Mouse (Mus musculus) thymus, adult 2 months (tissue): Measurements from ENCODE around the gene Pla2g4b. TPM values are rescaled to one million over a fixed set of nuclear protein-coding genes. Genes with fewer than 3 reads are reported as not detected.

Source experiments
- DNase-seq: peaks from one replicate; pipeline ENCODE4 v3.0.0; 2021
- H3K27ac ChIP-seq: fragments of 200-500 bp; 2 replicates; pipeline ENCODE4 v1.5.1; 2012; ENCODE audit warnings: low read length, control low read depth; ENCODE audit not compliant: control insufficient read depth, insufficient read depth
- H3K27me3 ChIP-seq: fragments of 200-500 bp; 2 replicates; pipeline ENCODE4 v1.6.1; 2012; ENCODE audit warnings: mild to moderate bottlenecking, low read length, moderate library complexity, mixed read lengths; ENCODE audit not compliant: control insufficient read depth, insufficient read depth
- H3K36me3 ChIP-seq: fragments of 200-500 bp; 2 replicates; pipeline ENCODE4 v1.6.1; 2012; ENCODE audit warnings: mild to moderate bottlenecking, low read length, moderate library complexity; ENCODE audit not compliant: control insufficient read depth, insufficient read depth
- H3K4me1 ChIP-seq: fragments of 200-500 bp; replicated peaks from 2 replicates; pipeline ENCODE4 v1.6.1; 2012; ENCODE audit warnings: low read length; ENCODE audit not compliant: control insufficient read depth, insufficient read depth
- H3K4me3 ChIP-seq: fragments of 200-500 bp; 2 replicates; pipeline ENCODE4 v1.5.1; 2012; ENCODE audit warnings: mild to moderate bottlenecking, low read length, control low read depth, moderate library complexity; ENCODE audit not compliant: control insufficient read depth, insufficient read depth
- CTCF ChIP-seq: fragments of 200-500 bp; IDR thresholded peaks from 2 replicates; pipeline ENCODE4 v1.5.1; 2012; ENCODE audit warnings: mild to moderate bottlenecking, control low read depth, low read length, moderate library complexity, borderline replicate concordance; ENCODE audit not compliant: control insufficient read depth, poor library complexity, insufficient read depth; ENCODE audit errors: extremely low read depth
- POLR2A ChIP-seq: fragments of 200-500 bp; IDR thresholded peaks from 2 replicates; pipeline ENCODE4 v1.6.1; 2012; ENCODE audit warnings: mild to moderate bottlenecking, low read length, control low read depth, moderate library complexity; ENCODE audit not compliant: control insufficient read depth, poor library complexity, insufficient read depth; ENCODE audit errors: extremely low read depth
- WGBS: fragments of 180-500 bp; shearing (Covaris S2); methylation state at CpG from one replicate; pipeline ENCODE4 v1.1.7; 2018; 5-methylcytosine and 5-hydroxymethylcytosine counted together
- polyA plus RNA-seq: library from polyadenylated mRNA; depleted of rRNA; stranded (reverse); fragments of >200 nt; gene quantifications from 2 replicates; pipeline ENCODE4 v1.2.3, GENCODE M21; 2012; rRNA removed

Pla2g4b gene
- polyA plus RNA-seq, 1 experiment = 7.7 TPM

DNA sequence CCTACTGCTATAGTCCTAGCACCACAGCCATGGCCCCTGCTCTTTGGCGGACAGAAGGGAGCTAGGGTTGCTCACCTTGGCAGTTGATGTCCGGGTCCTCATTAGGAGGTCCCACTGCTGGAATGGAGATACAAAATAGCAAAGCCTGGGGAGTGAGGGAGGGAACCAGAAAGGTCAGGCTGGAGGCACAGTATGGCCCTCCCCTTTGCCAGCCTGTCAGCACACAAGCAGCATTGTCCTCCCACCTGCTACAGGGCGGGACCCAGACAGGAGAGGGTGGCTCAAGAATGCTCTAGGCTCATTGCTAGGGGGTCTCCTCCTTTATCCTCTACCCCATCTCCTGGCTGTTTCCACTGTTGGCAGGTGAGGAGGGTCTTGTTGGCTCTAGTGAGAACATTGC, 52.8 kb downstream of the Pla2g4b start:
- Histone ChIP-seq H3K27me3 (no peaks in the 10 kb centered on the region), H3K36me3 (no peaks in the 10 kb centered on the region), H3K27ac (no peak overlapping the region), H3K4me3 (no peak overlapping the region), H3K4me1 (no peaks in the 10 kb centered on the region)
- no peak for TF ChIP-seq POLR2A
- TF ChIP-seq CTCF = no peak
- DNase-seq = no peak
- WGBS = 97% methylated on average over 3 of the region's 3 CpGs

DNA sequence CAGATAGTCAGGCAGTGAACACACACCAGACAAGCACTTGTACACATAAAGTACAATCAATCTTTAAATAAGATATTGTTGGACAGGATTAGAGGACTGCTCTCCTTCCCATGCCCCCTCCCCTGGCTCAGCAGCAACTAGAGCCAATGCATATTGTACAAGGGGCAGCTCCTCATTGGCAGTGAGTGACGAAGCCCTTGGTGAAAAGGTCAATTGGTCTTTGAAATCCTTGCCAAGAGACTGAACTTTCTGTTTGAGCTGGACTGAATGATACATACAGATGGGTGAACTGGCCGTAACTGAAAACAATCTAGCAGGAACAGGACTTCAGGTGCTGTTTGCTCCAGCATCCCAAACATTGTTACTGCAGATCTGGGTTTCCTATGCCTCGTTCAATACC, 54.2 kb downstream of the Pla2g4b start:
- Histone ChIP-seq H3K4me3 (no peak overlapping the region), H3K4me1 (no peaks in the 10 kb centered on the region)

DNA sequence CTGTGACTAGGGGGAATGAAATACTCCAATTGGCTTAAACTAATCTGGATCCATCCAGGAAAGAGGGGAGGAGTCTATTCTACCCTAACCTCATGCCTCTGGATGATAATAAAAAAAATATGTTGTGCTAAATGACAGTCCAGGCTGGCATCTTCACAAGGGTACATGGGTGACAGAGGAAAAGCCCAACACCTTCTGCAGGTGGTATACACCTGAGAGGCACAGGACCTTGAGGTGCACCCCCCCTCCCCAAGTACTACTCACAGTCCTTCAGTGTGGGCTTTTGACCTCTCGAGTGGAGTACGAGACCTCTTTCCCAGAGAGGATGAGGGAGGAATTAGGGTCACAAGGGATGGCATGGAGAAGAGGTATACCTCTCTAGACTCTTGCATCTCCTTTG, 54.7 kb downstream of the Pla2g4b start:
- TF ChIP-seq POLR2A (no peak), CTCF (no peak)
- Histone ChIP-seq H3K27ac (no peak overlapping the region), H3K4me1 (no peaks in the 10 kb centered on the region), H3K27me3 (no peaks in the 10 kb centered on the region), H3K4me3 (no peak overlapping the region), H3K36me3 (no peaks in the 10 kb centered on the region)
- no peak for DNase-seq
- WGBS = 93% methylated on average over 2 of the region's 2 CpGs

More for the DNA sequence above, 54.2 kb downstream of the Pla2g4b start:
- 96% methylated on average over 3 of the region's 3 CpGs for WGBS
- Histone ChIP-seq H3K36me3 (no peaks in the 10 kb centered on the region), H3K27me3 (no peaks in the 10 kb centered on the region), H3K27ac (no peak overlapping the region)
- TF ChIP-seq CTCF (no peak), POLR2A (no peak)
- DNase-seq = no peak

DNA sequence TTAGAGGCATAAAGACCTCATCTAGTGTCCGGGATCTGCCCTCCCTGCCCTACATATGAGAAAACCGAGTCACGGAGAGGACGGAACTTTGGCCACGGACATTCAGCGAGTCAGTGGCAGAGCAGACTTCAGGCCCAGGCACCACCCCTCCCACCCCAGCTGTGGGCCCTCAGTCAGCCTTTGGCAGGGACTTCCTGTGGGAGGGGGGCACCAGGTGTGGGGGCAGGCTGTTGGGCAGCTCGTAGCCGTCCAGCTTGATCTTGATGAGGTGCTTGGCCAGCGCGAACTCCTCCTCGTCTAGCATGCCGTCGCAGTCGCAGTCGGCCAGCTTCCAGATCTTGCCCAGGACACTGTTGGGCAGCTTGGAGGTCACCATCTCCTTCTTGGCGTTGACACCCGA, 57.8 kb downstream of the Pla2g4b start:
- no peaks in the 10 kb centered on the region for H3K27me3 ChIP-seq
- 95% methylated on average over 17 of the region's 17 CpGs for WGBS
- H3K4me1 ChIP-seq = no peaks in the 10 kb centered on the region
- no peak for DNase-seq
- TF ChIP-seq POLR2A = no peak
- no peak for TF ChIP-seq CTCF
- H3K36me3 ChIP-seq = no peaks in the 10 kb centered on the region
- H3K4me3 ChIP-seq = no peak overlapping the region
- no peak overlapping the region for H3K27ac ChIP-seq

Other genes with a start within 250 kb of the Pla2g4b start
- gene Rpap1, start 245.9 kb upstream of the Pla2g4b start, polyA plus RNA-seq = 54.6 and 64.4 TPM in 2 replicates
- gene Tyro3, start 235.7 kb upstream of the Pla2g4b start, polyA plus RNA-seq = 6.5 and 7.1 TPM in 2 replicates
- 47.4 and 50.6 TPM in 2 replicates for gene Mga, start 136.2 kb upstream of the Pla2g4b start, polyA plus RNA-seq
- gene Mapkbp1, start 60.7 kb upstream of the Pla2g4b start, polyA plus RNA-seq = 15.5 and 15.7 TPM in 2 replicates
- gene Jmjd7, start 5.9 kb upstream of the Pla2g4b start, polyA plus RNA-seq = 13.9 and 15.5 TPM in 2 replicates
- 7.0 and 8.8 TPM in 2 replicates for gene Gm28042, start 5.9 kb upstream of the Pla2g4b start, polyA plus RNA-seq
- gene Ehd4, start 121.2 kb downstream of the Pla2g4b start, polyA plus RNA-seq = 17.6 and 24.3 TPM in 2 replicates
- 0.28 and 0.61 TPM in 2 replicates for gene Pla2g4e, start 211.9 kb downstream of the Pla2g4b start, polyA plus RNA-seq